Mouse (Mus musculus): ENCODE measurements at regions not wholly inside any gene's neighbourhood (a gene's known extent, or its start where the extent isn't known, plus 50 kb on each side); places are given as distances from the start of the nearest gene placed in this dataset.

DNA sequence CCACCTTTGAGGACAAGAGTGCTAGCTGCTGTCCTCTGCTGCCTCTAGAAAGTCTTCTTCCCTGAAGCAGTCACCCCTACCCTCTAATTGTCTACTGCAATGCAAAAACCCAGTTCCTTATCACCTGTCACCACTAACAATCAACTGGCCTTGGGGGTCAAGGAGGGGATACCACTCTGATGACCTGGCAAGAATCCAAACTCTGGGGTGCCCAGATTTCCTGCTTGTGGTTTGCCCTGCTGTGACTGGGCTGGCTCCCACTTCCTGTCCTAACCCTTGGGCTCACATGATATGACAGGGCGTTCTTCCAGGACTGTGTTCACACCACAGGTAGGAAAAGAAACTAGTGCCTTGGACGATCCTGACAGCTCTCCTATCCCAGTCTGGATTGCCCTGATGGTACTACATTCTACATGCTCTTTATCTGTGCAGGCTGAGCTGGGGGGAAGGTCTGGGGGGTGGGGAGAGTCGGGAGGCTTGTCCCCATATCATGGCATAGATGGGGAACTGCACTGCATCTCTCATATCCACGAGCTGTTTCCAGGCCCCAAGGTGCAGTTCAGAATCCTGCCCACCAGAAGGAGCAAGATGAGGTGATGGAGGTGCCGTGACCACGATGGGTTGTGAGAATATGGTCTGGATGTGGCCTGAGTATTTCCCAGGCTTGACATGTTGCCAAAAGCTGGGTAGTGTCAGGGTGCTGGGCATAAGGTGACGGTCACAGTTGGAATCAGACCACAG lies 81.0 kb downstream of the Maf start:
- ATAC-seq (ENCODE audit: extremely low read depth, insufficient number of reproducible peaks, low FRiP score, poor library complexity, severe bottlenecking) = no peak

GRCm38 (mm10) chr8:115625072-115625471 lies 82.5 kb downstream of the Maf start:
- ATAC-seq (ENCODE audit: extremely low read depth, insufficient number of reproducible peaks, low FRiP score, poor library complexity, severe bottlenecking) = no peak

DNA sequence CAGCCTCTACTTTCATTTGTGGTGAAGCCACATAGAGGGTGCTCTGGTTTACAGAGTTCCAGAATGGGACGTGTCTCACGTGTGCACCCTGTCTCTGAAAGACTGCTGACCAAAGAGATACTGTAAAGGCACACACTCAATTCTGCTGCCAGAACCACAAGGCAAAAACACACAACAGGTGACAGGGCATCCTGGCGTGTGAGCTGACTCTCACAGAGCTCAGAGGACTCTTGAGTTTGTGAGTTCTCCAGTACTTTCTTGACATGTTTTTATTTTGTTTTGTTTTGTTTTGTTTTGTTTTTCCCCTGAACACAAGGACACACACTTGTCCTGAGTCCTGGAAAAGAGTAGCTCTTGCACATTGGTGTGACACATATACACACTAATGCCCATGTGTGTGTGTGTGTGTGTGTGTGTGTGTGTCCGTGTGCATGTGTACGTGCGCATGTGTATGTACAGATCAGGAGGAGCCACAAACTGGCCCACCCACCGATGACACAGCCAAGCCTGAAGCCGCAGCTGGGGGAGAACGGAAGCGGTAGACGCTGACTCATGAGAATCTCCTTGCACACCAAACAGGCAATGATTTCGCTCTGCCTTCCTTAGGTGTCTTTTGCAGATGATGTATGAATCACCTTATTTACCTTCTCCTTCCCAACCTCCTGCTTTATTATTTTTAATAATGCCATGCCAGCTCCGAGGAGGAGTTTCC lies 89.4 kb downstream of the Maf start:
- ATAC-seq (ENCODE audit: extremely low read depth, insufficient number of reproducible peaks, low FRiP score, poor library complexity, severe bottlenecking) = peak; percentile 92

DNA sequence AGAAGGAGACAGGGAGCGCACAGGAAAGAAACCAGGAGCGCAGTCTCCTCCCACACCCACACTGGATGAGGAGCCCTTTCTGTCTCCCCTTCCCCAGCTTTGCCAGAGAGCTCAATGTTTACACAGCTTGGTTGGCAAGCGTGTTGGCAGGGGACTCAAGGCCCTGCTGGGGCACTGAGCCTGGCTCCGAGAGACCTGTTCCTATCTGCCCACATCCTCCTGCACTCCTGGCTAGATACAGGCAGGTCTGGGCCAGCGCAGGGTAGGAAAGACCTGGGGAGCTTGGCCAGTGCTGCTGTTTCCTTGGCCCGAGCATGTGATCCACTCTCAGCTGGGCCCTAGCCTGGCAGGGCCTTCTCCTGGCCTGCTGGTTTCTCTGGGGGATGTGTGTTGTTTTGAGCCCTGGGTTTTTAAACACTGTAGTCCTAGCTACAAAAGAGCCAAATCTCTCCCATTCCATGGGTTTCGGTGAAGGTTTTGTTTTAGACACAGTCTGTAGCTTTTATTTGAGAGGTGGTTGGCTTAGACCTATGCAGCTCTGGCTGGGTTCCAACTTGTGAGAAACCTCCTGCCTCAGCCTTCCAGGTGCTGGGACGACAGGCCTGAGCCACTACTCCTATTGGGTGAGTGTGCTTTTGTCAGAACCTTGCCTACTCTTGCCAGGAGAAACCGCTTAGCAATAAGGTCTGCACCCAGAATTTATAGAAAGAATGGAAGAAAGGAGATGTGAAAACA lies 90.6 kb downstream of the Maf start:
- ATAC-seq (ENCODE audit: extremely low read depth, insufficient number of reproducible peaks, low FRiP score, poor library complexity, severe bottlenecking) = no peak

- no peak for ATAC-seq (ENCODE audit: extremely low read depth, insufficient number of reproducible peaks, low FRiP score, poor library complexity, severe bottlenecking)
These were observed 93.5 kb downstream of the Maf start for GRCm38 (mm10) chr8:115613946-115614584.

DNA sequence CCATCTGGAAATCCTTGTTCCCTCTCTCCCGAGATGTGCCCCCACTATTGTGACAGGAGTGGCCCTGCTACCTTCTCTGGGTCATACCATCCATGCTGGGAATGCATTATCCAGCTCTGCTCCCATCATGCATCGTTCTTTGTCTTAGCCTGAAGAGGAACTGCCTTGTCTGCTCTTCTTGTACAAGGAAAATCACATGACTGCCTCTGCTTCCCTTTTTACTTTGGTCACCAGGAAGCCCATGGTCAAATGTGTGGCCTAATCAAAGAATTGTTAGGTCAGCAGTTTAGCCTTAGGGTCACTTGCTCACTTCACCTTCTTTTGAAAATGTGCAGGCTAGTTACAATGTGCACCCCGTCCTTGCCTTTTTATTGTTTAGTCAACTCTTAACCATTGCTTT lies 95.5 kb downstream of the Maf start:
- ATAC-seq (ENCODE audit: extremely low read depth, insufficient number of reproducible peaks, low FRiP score, poor library complexity, severe bottlenecking) = peak; percentile 84

DNA sequence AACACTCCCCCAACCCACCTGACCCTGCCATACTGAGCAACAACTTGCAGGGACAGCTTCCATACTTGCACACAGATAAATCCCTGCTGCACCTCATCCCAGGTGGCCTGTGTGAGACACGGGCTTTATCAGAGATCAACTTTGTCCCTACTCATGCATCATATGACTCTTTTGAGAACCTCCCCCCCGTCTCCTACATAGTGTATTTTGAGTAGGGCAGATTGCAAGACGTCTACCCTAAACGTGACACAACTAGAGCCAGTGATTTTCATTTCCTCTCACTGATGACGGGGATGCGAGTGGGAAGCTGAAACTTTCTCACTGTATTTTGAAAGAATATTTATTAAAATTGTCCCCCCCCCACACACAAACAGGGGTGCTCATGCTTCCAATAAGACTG lies 107.8 kb downstream of the Maf start:
- ATAC-seq (ENCODE audit: extremely low read depth, insufficient number of reproducible peaks, low FRiP score, poor library complexity, severe bottlenecking) = no peak

DNA sequence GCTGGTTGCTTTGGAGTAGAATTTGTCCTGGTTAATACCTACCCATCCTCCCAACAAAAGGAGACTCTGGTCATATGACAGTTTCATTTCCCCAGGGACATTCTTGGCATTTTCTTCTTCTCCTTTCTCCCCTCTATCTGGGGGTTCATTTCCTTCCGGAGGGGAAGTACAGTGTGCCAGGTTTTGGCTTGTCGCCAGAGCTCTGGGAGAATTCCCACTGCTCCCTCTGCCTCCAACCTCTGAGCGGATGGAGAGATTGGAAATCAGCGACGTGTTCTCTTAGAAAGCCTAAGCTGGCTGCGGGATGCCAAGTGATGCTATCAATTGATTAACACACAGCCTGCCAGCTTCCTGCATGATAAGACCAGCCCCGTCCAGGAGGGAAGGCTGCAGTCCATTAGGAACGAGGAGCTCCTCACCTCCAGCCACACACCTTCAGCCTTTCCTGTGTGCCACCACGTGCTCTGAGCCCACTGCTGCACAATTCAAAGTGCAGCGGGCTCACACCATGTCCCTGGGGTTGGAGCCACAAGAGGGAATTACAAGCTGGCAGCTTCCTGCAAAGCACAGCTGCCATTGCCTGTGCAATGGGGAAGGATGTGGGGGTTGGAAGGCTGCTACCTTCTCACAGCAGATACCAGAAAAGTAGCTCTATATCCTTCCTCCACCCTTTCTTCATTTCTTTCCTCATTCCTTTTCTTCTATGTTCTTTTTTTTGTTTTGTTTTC lies 110.2 kb downstream of the Maf start:
- ATAC-seq (ENCODE audit: extremely low read depth, insufficient number of reproducible peaks, low FRiP score, poor library complexity, severe bottlenecking) = no peak

DNA sequence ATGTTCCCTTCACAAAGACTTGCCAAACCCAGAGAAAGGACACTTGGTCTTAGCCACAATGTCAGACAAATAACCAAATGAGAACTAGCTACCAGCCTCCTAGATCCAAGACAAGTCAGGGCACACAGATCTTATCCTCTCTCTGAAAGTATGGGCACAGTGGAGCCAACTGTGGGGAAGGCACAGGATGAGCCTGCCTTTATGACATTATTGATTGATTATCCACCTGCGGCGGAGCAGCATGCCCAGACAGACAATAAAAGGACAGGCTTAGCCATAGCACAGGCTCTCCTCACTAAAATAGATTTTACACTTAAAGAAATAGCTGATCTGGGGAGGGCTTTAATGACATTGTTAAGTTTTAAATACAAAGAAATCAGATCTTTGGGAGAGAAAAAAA lies 117.9 kb downstream of the Maf start:
- ATAC-seq (ENCODE audit: extremely low read depth, insufficient number of reproducible peaks, low FRiP score, poor library complexity, severe bottlenecking) = no peak

GRCm38 (mm10) chr8:115589076-115589475 lies 118.5 kb downstream of the Maf start:
- ATAC-seq (ENCODE audit: extremely low read depth, insufficient number of reproducible peaks, low FRiP score, poor library complexity, severe bottlenecking) = no peak

GRCm38 (mm10) chr8:115584311-115584907 lies 123.2 kb downstream of the Maf start:
- no peak for ATAC-seq (ENCODE audit: extremely low read depth, insufficient number of reproducible peaks, low FRiP score, poor library complexity, severe bottlenecking)

- ATAC-seq (ENCODE audit: extremely low read depth, insufficient number of reproducible peaks, low FRiP score, poor library complexity, severe bottlenecking) = no peak
These were observed 124.4 kb downstream of the Maf start for GRCm38 (mm10) chr8:115583221-115583620.

- ATAC-seq (ENCODE audit: extremely low read depth, insufficient number of reproducible peaks, low FRiP score, poor library complexity, severe bottlenecking) = no peak
These were observed 125.6 kb downstream of the Maf start for GRCm38 (mm10) chr8:115581940-115582517.

- ATAC-seq (ENCODE audit: extremely low read depth, insufficient number of reproducible peaks, low FRiP score, poor library complexity, severe bottlenecking) = peak; percentile 68; the same call in 1 of the 2 replicates
These were observed 139.2 kb downstream of the Maf start for GRCm38 (mm10) chr8:115568394-115568793.

DNA sequence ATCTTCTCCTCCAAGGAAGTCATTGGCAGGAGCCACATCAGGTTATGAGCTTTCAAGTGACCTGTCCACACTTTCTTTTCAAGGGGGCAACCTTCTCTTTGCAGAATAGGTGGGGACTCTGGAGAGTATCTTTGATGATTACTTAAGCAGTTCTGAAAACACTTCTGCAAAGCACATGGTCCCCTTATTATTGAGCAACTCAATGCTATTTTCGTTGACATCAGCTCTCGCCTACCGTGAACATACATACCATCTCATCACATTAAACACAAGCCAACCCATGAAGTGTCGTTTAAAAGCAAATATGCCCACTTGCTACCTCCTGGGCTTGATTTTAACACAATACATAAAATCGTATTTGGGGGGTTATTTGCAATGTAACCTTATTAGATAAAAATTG lies 141.8 kb downstream of the Maf start:
- ATAC-seq (ENCODE audit: extremely low read depth, insufficient number of reproducible peaks, low FRiP score, poor library complexity, severe bottlenecking) = no peak

DNA sequence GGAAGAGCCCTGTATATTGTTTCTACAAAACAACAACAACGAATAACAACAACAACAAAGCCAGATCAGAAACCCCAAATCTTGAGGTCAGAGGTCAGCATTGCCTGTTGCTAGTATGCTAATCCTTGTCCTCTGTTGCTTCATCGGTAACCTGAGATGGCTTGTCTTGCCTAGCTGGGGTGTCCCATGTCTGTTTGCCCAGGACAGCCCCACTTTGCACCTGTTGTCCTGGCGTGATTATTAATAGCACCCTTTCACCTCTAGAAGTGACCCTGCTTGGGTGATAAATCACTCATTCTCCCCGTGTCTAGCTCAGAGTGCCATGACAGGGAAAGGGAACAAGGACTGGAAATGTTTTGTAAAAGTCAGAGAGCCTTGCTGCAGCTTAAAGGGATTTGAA lies 145.2 kb downstream of the Maf start:
- ATAC-seq (ENCODE audit: extremely low read depth, insufficient number of reproducible peaks, low FRiP score, poor library complexity, severe bottlenecking) = no peak

GRCm38 (mm10) chr8:115560985-115561916 lies 146.3 kb downstream of the Maf start:
- no peak for ATAC-seq (ENCODE audit: extremely low read depth, insufficient number of reproducible peaks, low FRiP score, poor library complexity, severe bottlenecking)
